Mouse (Mus musculus): ENCODE results near the gene Zar1.
A peak's percentile ranks its signal among the peaks of the same experiment; 100 is the strongest.
"Not testable (repeated sequence)": the region's sequence is repeated elsewhere in the genome, so short reads cannot be mapped to it uniquely, and the experiment has no call there.

Gene Zar1

GRCm38 (mm10) chr5:72580970-72581332 is at the start of gene Zar1:
Gene Zar1 (minus strand): TSS chr5:72581254.
- DNase-seq (ENCODE audit: extremely low spot score, low read depth, low spot score), result not testable (repeated sequence)

- no peak for DNase-seq (ENCODE audit: extremely low spot score, low read depth, low spot score)
These were observed 49.0 kb upstream of the Zar1 start for GRCm38 (mm10) chr5:72630026-72630425.

GRCm38 (mm10) chr5:72621022-72621421 is 40.0 kb upstream of the Zar1 start:
- DNase-seq (ENCODE audit: extremely low spot score, low read depth, low spot score), result no peak

DNA sequence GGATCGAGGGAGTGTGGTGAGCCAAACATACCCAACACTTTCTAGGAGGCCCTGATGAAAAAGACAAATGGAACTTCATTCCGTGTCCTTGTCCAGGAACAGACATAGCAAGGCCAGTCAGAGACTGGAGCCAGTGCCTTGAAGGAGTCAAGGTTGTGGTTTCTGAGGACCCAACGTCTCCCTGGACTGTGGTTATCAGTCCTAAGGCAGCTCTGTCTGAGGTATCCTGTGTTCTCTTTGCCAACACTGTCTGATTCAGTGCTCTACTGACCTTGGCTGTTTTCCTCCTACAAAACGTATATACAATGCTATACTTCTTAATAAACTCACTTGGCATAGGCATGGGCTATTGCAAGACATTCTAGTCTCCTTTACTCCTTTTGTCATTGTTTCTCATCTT is 36.4 kb upstream of the Zar1 start:
- DNase-seq (ENCODE audit: extremely low spot score, low read depth, low spot score), result no peak

DNA sequence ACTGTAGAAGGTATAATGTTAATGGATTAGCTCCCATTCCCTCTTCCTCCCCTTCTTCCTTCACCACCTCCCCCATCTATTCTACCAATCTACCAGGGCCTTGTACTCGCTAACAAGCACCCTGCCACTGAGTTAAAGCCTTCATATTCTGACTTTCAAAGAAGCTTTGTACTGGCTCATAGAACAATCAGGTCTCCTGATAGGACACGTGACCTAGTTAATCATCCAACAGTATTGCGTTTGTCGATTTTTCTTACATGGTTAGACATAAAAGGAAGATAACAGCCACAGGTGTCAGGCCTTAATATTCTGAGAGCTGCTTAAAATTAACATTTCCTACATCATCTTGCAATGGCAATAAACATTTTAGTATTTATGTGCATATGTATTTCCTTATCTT is 22.1 kb upstream of the Zar1 start:
- no peak for DNase-seq (ENCODE audit: extremely low spot score, low read depth, low spot score)

- peak; percentile 28 for DNase-seq (ENCODE audit: extremely low spot score, low read depth, low spot score)
These were observed 20.0 kb upstream of the Zar1 start for GRCm38 (mm10) chr5:72601006-72601405.

GRCm38 (mm10) chr5:72587192-72587681 is 6.2 kb upstream of the Zar1 start, which contains the start of gene Gm5868:
Gene Gm5868 (minus strand): TSS chr5:72587551.
- DNase-seq (ENCODE audit: extremely low spot score, low read depth, low spot score), result no peak

DNA sequence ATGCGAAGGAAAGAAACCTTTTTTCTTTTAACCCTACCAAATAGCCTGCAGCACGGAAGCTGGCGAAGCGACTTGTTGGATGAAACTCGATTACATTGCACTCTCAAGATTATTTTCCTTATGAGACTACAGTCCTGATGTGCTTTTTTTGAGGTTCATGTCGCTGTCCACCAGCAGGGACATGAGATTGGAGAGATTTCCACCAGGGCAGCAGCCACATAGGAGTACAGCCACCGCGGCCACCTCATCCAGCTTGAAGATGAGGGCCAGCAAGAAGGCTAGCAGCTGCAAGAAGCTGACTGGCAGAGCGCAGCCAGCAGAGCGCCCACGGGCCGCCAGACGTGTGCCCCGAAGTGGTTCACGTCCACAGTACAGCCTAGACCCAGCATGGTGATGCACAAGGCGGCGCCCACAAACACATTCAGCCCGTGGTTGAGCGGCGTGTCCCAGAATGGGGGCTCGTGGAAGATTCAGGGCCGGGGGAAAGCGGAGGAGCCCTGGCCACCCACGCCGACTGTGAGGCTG is 5.7 kb upstream of the Zar1 start:
- DNase-seq (ENCODE audit: extremely low spot score, low read depth, low spot score), result not testable (repeated sequence)

- DNase-seq (ENCODE audit: extremely low spot score, low read depth, low spot score), result not testable (repeated sequence)
These were observed 5.1 kb upstream of the Zar1 start for GRCm38 (mm10) chr5:72586122-72586521.

DNA sequence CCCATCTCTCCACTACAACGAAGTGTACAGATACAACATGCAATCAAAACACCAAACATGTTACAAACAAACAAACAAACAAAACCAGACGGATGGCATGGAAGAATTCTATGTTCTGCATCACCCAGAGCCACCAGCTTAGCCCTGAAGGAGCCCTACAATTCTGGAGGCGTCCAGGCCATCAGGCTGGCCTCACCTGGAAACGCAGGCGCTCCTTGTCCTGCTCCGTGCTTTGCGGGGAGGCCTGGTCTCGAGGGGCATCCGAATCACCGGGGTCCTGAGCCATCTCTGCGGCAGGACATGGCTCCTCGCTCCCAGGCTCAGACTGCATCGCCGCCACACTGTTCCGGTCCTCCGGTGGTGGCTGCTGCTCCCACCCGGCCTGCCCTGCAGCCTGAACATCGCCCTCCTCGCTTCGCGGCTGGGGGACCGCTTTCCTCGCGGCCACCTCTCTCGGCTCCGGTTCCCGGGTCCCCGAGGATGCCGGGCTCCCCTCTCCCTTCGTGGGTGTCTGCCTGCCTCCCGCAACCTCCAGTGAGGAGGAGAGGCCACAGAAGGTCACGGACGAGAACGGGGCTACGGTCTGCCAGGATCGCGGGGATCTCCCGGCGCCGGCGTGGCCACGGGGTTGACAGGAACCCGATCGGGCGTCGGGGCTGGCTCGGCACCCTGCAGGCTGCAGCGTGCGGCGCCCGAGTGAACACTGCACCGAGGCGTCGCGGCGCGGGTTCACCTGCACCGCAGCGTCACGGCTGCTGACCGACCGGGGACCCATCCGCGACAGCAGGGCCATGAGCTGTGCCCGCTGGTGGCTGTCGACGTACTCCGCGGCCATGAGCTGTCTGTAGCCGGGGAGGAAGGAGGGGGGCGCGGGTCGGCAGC is 725 bp downstream of the Zar1 start:
- not testable (repeated sequence) for DNase-seq (ENCODE audit: extremely low spot score, low read depth, low spot score)

DNA sequence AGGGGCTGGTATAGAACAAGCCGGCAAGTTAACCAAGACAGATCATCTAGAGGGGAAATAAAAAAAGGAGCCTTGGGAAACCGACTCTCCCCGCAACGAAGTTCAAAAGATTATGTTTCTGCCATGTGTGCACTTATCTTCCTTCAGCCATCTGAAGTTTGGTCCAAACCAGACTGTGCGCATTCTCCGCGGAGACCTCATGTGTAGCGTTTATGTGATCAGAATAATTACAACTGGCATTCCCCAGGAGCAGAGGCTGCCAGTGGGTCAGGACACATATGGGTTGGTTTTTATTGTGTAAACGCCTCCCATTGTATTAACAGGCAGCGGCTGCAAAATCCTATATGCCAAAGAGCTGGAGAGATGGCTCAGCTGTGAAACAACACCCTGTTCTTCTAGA is 1.5 kb downstream of the Zar1 start:
- not testable (repeated sequence) for DNase-seq (ENCODE audit: extremely low spot score, low read depth, low spot score)

DNA sequence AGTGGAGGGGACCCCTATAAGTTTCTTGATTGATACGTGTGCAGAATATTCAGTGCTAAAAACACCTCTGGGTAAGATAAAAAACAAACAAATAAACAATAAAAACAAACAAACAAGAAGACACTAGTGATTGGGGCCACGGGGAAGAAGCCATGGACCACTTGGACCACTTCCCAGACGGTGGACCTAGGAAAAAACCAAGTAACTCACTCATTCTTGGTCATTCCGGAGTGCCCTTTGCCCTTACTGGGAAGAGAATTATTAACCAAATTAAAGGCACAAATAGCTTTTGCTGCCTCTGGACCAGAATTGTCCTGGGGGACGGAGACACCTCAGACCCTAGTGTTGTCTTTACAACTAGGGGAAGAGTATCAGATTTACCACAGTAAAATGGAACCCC is 15.4 kb downstream of the Zar1 start:
- DNase-seq (ENCODE audit: extremely low spot score, low read depth, low spot score), result no peak

- not testable (repeated sequence) for DNase-seq (ENCODE audit: extremely low spot score, low read depth, low spot score)
These were observed 17.9 kb downstream of the Zar1 start for GRCm38 (mm10) chr5:72563183-72563582.

DNA sequence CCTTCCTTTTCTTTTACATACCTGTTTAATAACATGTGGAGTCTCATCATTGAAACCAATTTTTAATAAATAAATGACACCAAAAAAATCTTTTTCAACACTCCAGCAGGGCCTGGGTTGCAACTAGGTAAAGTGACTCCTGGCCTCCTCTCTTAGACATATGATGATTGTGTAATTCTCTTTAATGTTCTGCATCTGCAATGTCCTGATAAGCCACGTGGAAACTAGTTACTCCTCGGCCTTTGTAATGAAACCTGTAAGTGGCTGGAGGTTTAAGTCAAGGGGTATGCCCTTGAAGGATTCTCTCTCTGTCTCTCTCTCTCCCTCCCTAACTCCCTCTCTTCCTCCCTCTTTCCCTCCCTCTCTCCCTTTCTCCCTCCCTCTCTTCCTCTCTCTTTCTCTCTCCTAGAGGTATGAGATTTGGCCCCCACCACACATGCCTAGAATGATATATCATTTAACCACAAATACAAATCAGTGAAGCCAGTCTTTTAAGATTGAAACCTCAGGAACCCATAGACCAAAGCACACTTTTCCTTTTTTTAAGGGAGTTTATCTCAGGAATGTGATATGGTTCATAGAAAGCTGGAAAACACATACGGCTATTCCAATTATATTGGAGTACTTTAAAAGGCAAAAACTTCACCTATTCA is 20.0 kb downstream of the Zar1 start:
- no peak for DNase-seq (ENCODE audit: extremely low spot score, low read depth, low spot score)

DNA sequence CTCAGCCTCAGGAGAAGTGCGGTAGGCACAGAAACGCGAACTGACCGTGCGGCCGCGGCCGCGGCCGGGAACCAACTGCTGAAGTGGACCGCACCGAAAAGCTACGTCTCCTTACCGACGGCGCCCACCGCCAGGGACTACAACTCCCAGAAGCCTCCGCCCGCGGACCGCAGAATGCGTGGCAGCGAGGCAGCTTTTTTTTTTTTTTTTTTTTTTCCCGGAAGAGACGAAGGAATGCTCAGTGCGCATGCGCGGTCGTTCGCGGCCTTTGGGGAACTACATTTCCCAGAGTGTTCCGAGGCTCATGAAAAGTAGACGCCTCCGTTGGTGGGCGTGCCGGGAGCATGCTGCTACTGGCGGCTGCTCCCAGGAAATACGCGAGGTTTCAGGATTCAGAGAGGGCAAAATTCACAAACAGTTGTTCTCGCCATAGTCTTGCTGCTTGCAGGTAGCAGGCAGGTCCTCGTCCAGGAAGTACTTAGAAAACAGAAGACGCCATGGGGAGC is 21.5 kb downstream of the Zar1 start, which contains the start of gene Nfxl1:
Gene Nfxl1 (minus strand): TSS at position 141 of the 506 bp plus-strand sequence.
- peak; percentile 99 for DNase-seq (ENCODE audit: extremely low spot score, low read depth, low spot score)

- DNase-seq (ENCODE audit: extremely low spot score, low read depth, low spot score), result no peak
These were observed 22.1 kb downstream of the Zar1 start for GRCm38 (mm10) chr5:72558716-72559526.

GRCm38 (mm10) chr5:72556245-72556644 is 24.8 kb downstream of the Zar1 start:
- no peak for DNase-seq (ENCODE audit: extremely low spot score, low read depth, low spot score)

- DNase-seq (ENCODE audit: extremely low spot score, low read depth, low spot score), result no peak
These were observed 29.8 kb downstream of the Zar1 start for GRCm38 (mm10) chr5:72551209-72551608.

DNA sequence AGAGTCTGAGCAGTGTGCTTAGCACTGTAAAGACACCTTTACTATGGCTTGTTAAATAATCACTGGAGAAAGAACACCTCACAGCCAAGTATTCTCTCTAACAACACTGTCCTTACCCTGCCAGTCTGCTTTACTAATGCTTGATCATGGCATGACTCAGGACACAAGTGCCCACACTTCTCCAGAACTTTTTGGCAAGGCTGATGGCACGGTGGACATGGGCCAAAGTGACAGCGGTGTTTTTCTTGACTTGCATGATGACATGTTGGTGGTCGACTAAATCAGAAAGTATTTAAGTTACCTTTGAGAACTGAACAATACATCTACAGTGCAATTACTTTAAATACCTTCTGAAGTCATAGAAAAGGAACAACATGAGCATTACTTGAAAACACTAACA is 52.2 kb downstream of the Zar1 start:
- no peak for DNase-seq (ENCODE audit: extremely low spot score, low read depth, low spot score)
